Mouse (Mus musculus) embryonic fibroblast, embryonic 13.5 days (primary cell): Measurements from ENCODE around the gene Ppp1r10. TPM values are rescaled to one million over a fixed set of nuclear protein-coding genes. Genes with fewer than 3 reads are reported as not detected.
"Not testable (repeated sequence)": the region's sequence is repeated elsewhere in the genome, so short reads cannot be mapped to it uniquely, and the experiment has no call there.

ENCODE experiments used
- H3K27ac ChIP-seq: 2 replicates; pipeline ENCODE4 v1.5.1; 2012; ENCODE audit warnings: low read length, control low read depth, inconsistent platforms; ENCODE audit not compliant: insufficient read depth
- H3K4me1 ChIP-seq: 2 replicates; pipeline ENCODE4 v1.6.1; 2011; ENCODE audit warnings: low read length; ENCODE audit not compliant: control insufficient read depth, insufficient read depth
- H3K4me3 ChIP-seq: 2 replicates; pipeline ENCODE4 v1.5.1; 2011; ENCODE audit warnings: mild to moderate bottlenecking, control low read depth, low read length; ENCODE audit not compliant: insufficient read depth
- CTCF ChIP-seq: IDR thresholded peaks from 2 replicates; pipeline ENCODE4 v1.5.1; 2011; ENCODE audit warnings: mild to moderate bottlenecking, control low read depth, low read length, moderate library complexity, borderline replicate concordance; ENCODE audit not compliant: insufficient read depth
- POLR2A ChIP-seq: IDR thresholded peaks from 2 replicates; pipeline ENCODE4 v1.6.1; 2011; ENCODE audit warnings: low read depth, mild to moderate bottlenecking, control low read depth, low read length, moderate library complexity
- polyA plus RNA-seq: library from polyadenylated mRNA; stranded (reverse); fragments of >200 nt; gene quantifications from 2 replicates; pipeline ENCODE4 v1.2.4, GENCODE M21; 2011; ENCODE audit warnings: low read depth; ENCODE audit not compliant: missing spikeins, insufficient read length

Ppp1r10 gene
- polyA plus RNA-seq, 1 experiment: 67.3 TPM

- no peak for TF ChIP-seq POLR2A
- TF ChIP-seq CTCF: no peak
- H3K4me1 ChIP-seq: no peaks in the 10 kb centered on the region
- H3K27ac ChIP-seq: no peak overlapping the region
- no peak overlapping the region for H3K4me3 ChIP-seq
Observed at GRCm38 (mm10) chr17:35927471-35927870, 11.2 kb downstream of the Ppp1r10 start.

- Histone ChIP-seq H3K4me1 (no peaks in the 10 kb centered on the region), H3K27ac (no peak overlapping the region), H3K4me3 (no peak overlapping the region)
- TF ChIP-seq CTCF (no peak), POLR2A (no peak)
Observed at GRCm38 (mm10) chr17:35929534-35929933, 13.3 kb downstream of the Ppp1r10 start.

- H3K4me1 ChIP-seq: no peaks in the 10 kb centered on the region
- H3K4me3 ChIP-seq: no peak overlapping the region
- no peak overlapping the region for H3K27ac ChIP-seq
- TF ChIP-seq CTCF (no peak), POLR2A (no peak)
Observed at GRCm38 (mm10) chr17:35930627-35931026, 14.4 kb downstream of the Ppp1r10 start.

GRCm38 (mm10) chr17:35932608-35933007 lies 16.4 kb downstream of the Ppp1r10 start:
- TF ChIP-seq POLR2A: no peak
- no peak for TF ChIP-seq CTCF
- H3K4me1 ChIP-seq: no peaks in the 10 kb centered on the region
- no peak overlapping the region for H3K4me3 ChIP-seq
- no peak overlapping the region for H3K27ac ChIP-seq

GRCm38 (mm10) chr17:35935763-35936162 lies 19.5 kb downstream of the Ppp1r10 start:
- not testable (repeated sequence) for H3K27ac ChIP-seq, H3K4me3 ChIP-seq, H3K4me1 ChIP-seq

GRCm38 (mm10) chr17:35937700-35938348 lies 21.6 kb downstream of the Ppp1r10 start:
- TF ChIP-seq POLR2A (no peak), CTCF (peak; percentile 56; the same call in 1 of the 2 replicates)
- Histone ChIP-seq H3K27ac (no peak overlapping the region), H3K4me3 (no peak overlapping the region), H3K4me1 (no peaks in the 10 kb centered on the region)

- no peak overlapping the region for H3K4me3 ChIP-seq
- no peaks in the 10 kb centered on the region for H3K4me1 ChIP-seq
- no peak for TF ChIP-seq POLR2A
- no peak for TF ChIP-seq CTCF
- H3K27ac ChIP-seq: no peak overlapping the region
Observed at GRCm38 (mm10) chr17:35939108-35939507, 22.9 kb downstream of the Ppp1r10 start.

GRCm38 (mm10) chr17:35939941-35940340 lies 23.7 kb downstream of the Ppp1r10 start:
- no peak for TF ChIP-seq CTCF
- no peak for TF ChIP-seq POLR2A
- Histone ChIP-seq H3K4me3 (no peak overlapping the region), H3K4me1 (no peaks in the 10 kb centered on the region), H3K27ac (no peak overlapping the region)

GRCm38 (mm10) chr17:35950946-35951345 lies 34.7 kb downstream of the Ppp1r10 start:
- H3K4me1 ChIP-seq, H3K27ac ChIP-seq, H3K4me3 ChIP-seq: not testable (repeated sequence)

- not testable (repeated sequence) for H3K4me3 ChIP-seq, H3K27ac ChIP-seq
Observed at GRCm38 (mm10) chr17:35952559-35952958, 36.3 kb downstream of the Ppp1r10 start.

GRCm38 (mm10) chr17:35954665-35955064 lies 38.4 kb downstream of the Ppp1r10 start:
- TF ChIP-seq POLR2A (no peak), CTCF (no peak)
- no peak overlapping the region for H3K27ac ChIP-seq
- H3K4me3 ChIP-seq: no peak overlapping the region
- H3K4me1 ChIP-seq: no peaks in the 10 kb centered on the region

More at GRCm38 (mm10) chr17:35952559-35952958, 36.3 kb downstream of the Ppp1r10 start:
- H3K4me1 ChIP-seq: not testable (repeated sequence)
